Mouse (Mus musculus) lung, adult 2 months (tissue): Measurements from ENCODE around the gene Pet100.

Source experiments
- CTCF ChIP-seq: fragments of 200-500 bp; IDR thresholded peaks from 2 replicates; pipeline ENCODE4 v1.5.1; 2011; ENCODE audit warnings: mild to moderate bottlenecking, low read length, control low read depth; ENCODE audit not compliant: insufficient read depth
- POLR2A ChIP-seq: fragments of 200-500 bp; IDR thresholded peaks from 2 replicates; pipeline ENCODE4 v1.6.1; 2011; ENCODE audit warnings: low read depth, mild to moderate bottlenecking, control low read depth, low read length, borderline replicate concordance; ENCODE audit errors: extremely low read depth

DNA sequence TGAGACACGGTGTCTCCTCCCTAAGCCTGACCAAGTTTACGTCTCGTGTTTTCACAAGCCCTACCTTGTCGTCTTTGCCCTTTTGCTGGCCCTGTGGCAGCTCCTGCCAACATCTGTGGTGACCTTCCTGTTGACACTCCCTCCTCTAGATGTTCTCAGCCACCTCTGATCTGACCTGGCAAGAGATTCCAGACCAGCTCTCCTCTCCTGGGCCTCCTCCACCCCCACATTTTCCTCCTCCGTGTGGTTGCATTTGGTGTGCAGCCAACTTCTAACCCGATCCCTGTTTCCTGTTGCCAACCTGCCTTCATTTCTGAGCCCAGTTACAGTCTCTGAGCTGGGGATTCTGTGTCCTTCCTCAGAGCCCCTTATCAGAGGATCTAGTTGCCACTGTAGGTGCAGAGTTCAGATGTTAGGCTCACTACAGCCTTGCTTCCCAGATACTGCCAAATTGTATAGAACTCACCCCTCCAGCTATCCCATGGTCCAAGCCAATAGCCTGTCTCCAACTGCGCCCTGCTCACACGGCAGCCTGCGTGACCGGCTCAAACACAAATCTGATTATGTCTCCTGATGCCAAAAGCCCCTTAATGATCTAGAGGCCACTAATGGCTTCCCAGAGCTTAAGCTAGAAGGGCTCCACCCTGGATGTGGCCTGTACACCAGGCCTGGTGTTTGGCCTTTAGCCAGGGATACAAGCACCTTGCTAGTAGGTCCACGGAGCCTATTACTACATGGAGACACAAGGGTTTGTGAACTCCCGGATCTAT, 12.1 kb upstream of the Pet100 start:
- TF ChIP-seq POLR2A (no peak), CTCF (no peak)
